In the genomic region with DNA sequence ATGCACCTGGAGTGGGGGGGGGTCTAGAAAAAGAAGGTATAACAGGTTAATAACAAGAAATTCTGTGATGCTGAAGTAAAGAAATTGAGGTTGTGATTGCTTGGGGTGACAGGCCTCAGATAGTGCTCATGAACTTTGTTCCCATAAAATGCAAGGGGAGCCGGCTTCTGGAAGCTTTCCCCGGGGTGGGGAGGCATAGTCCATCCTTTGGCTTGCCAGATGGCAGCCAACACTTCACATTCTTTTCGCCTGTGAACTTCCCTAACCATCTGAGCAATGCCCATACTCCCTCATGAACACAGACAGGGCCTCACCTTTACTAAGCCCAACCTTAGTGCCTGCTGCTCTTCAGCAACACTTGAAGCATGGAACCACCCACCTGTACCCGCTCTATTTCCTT, we compare ENCODE assay signal across 23 mouse cellular contexts. TPM values are rescaled to one million over a fixed set of nuclear protein-coding genes. Genes with fewer than 3 reads are reported as not detected.
DNase-seq lines count a peak whose midpoint lies in the region; ATAC-seq and TF ChIP-seq lines count a peak whose summit lies in the region.
"Had no signal": no experiment of that assay in that cellular context is flagged by ENCODE, and none has a peak within 500 bp of the region (broad histone marks: within the 10 kb centered on the region; RNA-seq: fewer than 3 reads in every experiment).

No protein-coding gene starts in this region.

- no peak for TF ChIP-seq POLR2A in kidney, adult 2 months (IDR thresholded peaks at IDR 0.05; ENCODE audit: low read depth, low read length)

- H3K4me1 ChIP-seq in kidney, adult 2 months (ENCODE audit: control insufficient read depth, insufficient read depth, low read length) = no peaks in the 10 kb centered on the region
- no peaks in the 10 kb centered on the region for H3K4me1 ChIP-seq in kidney, embryonic 16.5 days (ENCODE audit: insufficient read depth, low read length)
- H3K4me1 ChIP-seq in intestine, embryonic 16.5 days (ENCODE audit: control insufficient read depth, insufficient read depth, low read length) = no peaks in the 10 kb centered on the region; the same call in 1 of the 2 replicates
- H3K4me1 ChIP-seq: embryonic facial prominence, embryonic 15.5 days; forebrain, embryonic 10.5 days; heart, embryonic 15.5 days; hindbrain, embryonic 13.5 days had no signal

- no peak for TF ChIP-seq CTCF in kidney, adult 2 months (conservative IDR thresholded peaks at IDR 0.05; ENCODE audit: insufficient read depth, insufficient read length, low read depth, low read length)

- WGBS in kidney, adult 2 months = 58% methylated on average over 4 of the region's 4 CpGs
- 78% methylated on average over 4 of the region's 4 CpGs for WGBS in kidney, embryonic 16.5 days
- WGBS in intestine, embryonic 16.5 days = 67% methylated on average over 4 of the region's 4 CpGs

- no peaks in the 10 kb centered on the region for H3K36me3 ChIP-seq in kidney, adult 2 months (ENCODE audit: control insufficient read depth, insufficient read depth, low read length)
- H3K36me3 ChIP-seq in kidney, embryonic 16.5 days (ENCODE audit: insufficient read depth, low read length) = no peaks in the 10 kb centered on the region
- H3K36me3 ChIP-seq in intestine, embryonic 16.5 days (ENCODE audit: control insufficient read depth, insufficient read depth, low read length) = no peaks in the 10 kb centered on the region
- H3K36me3 ChIP-seq: embryonic facial prominence, embryonic 15.5 days; forebrain, embryonic 10.5 days; heart, embryonic 10.5 days; heart, embryonic 15.5 days; hindbrain, embryonic 13.5 days had no signal

- no peaks in the 10 kb centered on the region for H3K9me3 ChIP-seq in kidney, embryonic 16.5 days (ENCODE audit: low read length)
- no peaks in the 10 kb centered on the region for H3K9me3 ChIP-seq in intestine, embryonic 16.5 days (ENCODE audit: control insufficient read depth, low read length)
- H3K9me3 ChIP-seq: embryonic facial prominence, embryonic 15.5 days; forebrain, embryonic 10.5 days; heart, embryonic 10.5 days; heart, embryonic 15.5 days; hindbrain, embryonic 13.5 days had no signal

- no peak overlapping the region for H3K4me3 ChIP-seq in kidney, adult 2 months (ENCODE audit: insufficient read depth, low read depth, low read length)
- H3K4me3 ChIP-seq in kidney, embryonic 16.5 days (ENCODE audit: low read length) = no peak overlapping the region
- H3K4me3 ChIP-seq in intestine, embryonic 16.5 days (ENCODE audit: low read length) = no peak overlapping the region
- H3K4me3 ChIP-seq: embryonic facial prominence, embryonic 15.5 days; erythroblast, embryonic 14.5 days; forebrain, embryonic 10.5 days; gastrocnemius, adult 2 months; heart, embryonic 10.5 days; heart, embryonic 15.5 days; hindbrain, embryonic 13.5 days had no signal

- H3K4me2 ChIP-seq in kidney, embryonic 16.5 days (replicated peaks; ENCODE audit: low read depth, low read length) = no peak overlapping the region
- H3K4me2 ChIP-seq in intestine, embryonic 16.5 days (ENCODE audit: low read depth, low read length) = no peak overlapping the region
- H3K4me2 ChIP-seq: embryonic facial prominence, embryonic 15.5 days; heart, embryonic 15.5 days; hindbrain, embryonic 13.5 days had no signal

- H3K27ac ChIP-seq in kidney, adult 2 months (ENCODE audit: insufficient read depth, low read depth, low read length) = no peak overlapping the region
- H3K27ac ChIP-seq in kidney, embryonic 16.5 days (ENCODE audit: low read length) = no peak overlapping the region
- H3K27ac ChIP-seq in intestine, embryonic 16.5 days (ENCODE audit: low read length) = peak overlapping the region; percentile 48; the same call in 1 of the 2 replicates
- H3K27ac ChIP-seq: embryonic facial prominence, embryonic 15.5 days; forebrain, embryonic 10.5 days; gastrocnemius, adult 2 months; heart, embryonic 10.5 days; heart, embryonic 15.5 days; hindbrain, embryonic 13.5 days had no signal

- no peak overlapping the region for H3K9ac ChIP-seq in kidney, embryonic 16.5 days (replicated peaks; ENCODE audit: low read length)
- H3K9ac ChIP-seq in intestine, embryonic 16.5 days (ENCODE audit: low read depth, low read length) = no peak overlapping the region
- H3K9ac ChIP-seq: embryonic facial prominence, embryonic 15.5 days; heart, embryonic 15.5 days; hindbrain, embryonic 13.5 days had no signal

- ATAC-seq in kidney, embryonic 16.5 days (ENCODE audit: low FRiP score, low TSS enrichment) = no peak
- ATAC-seq in intestine, embryonic 16.5 days = peak; percentile 84
- ATAC-seq: forebrain, embryonic 14.5 days had no signal

- DNase-seq in kidney, adult 2 months = peak; percentile 71
- DNase-seq in kidney, adult 9 months = peak; percentile 60
- DNase-seq in kidney, postnatal 36 days = peak; percentile 45 to 62
- no peak for DNase-seq in gastrocnemius, postnatal 10 days
- DNase-seq in thymus, postnatal 4 days = no peak
- DNase-seq: adrenal gland, adult 8-10 months; adrenal gland, postnatal 36 days; cerebellum, adult 2 months; cerebellum, postnatal 10 days; embryo, embryonic 11 days; gastrocnemius, adult 2 months; gastrocnemius, postnatal 36 days; heart, adult 18-20 months; heart, postnatal 14 days had no signal

- no peaks in the 10 kb centered on the region for H3K27me3 ChIP-seq in kidney, adult 2 months (replicated peaks; ENCODE audit: control insufficient read depth, insufficient read depth, low read length)
- H3K27me3 ChIP-seq in kidney, embryonic 16.5 days (ENCODE audit: insufficient read depth, low read length) = no peaks in the 10 kb centered on the region
- H3K27me3 ChIP-seq in intestine, embryonic 16.5 days (replicated peaks; ENCODE audit: control insufficient read depth, insufficient read depth, low read length) = no peaks in the 10 kb centered on the region
- H3K27me3 ChIP-seq: embryonic facial prominence, embryonic 15.5 days; heart, embryonic 15.5 days; hindbrain, embryonic 13.5 days had no signal

RNA-seq across cellular contexts. Expression of a gene that starts 9.5 kb away (rescaled TPM):
- polyA plus RNA-seq in kidney, adult 2 months (2012; rRNA removed) = 19.4 and 21.5 TPM in 2 replicates
- polyA plus RNA-seq in kidney, embryonic 16.5 days (2015; fragmentation: Nextera tagmentation; extraction: Ambion mirVana) = 35.9 and 39.3 TPM in 2 replicates
- 57.6 and 70.9 TPM in 2 replicates for polyA plus RNA-seq in intestine, embryonic 16.5 days (2015; fragmentation: Nextera tagmentation; extraction: Ambion mirVana)
- total RNA-seq in gastrocnemius, postnatal 10 days (2021) = 10 to 100 TPM; 31.2 to 36.9 TPM

Comparison
In these comparisons a context has a peak if more than half of its experiments do, and no peak if none do; other contexts are left out.
1. DNase-seq: peak in kidney, adult 2 months (single experiment), kidney, adult 9 months (single experiment) and kidney, postnatal 36 days (2 of 2); none in gastrocnemius, postnatal 10 days (single experiment) and thymus, postnatal 4 days (single experiment).